Mouse (Mus musculus) erythroblast, embryonic 14.5 days (primary cell): ENCODE results near the gene Shisal2b.

Experiments used
- GATA1 ChIP-seq: IDR thresholded peaks from 2 replicates; pipeline ENCODE4 v1.6.1; 2012; ENCODE audit warnings: low read length, inconsistent platforms, mixed read lengths
- TAL1 ChIP-seq: IDR thresholded peaks from 3 replicates; pipeline ENCODE4 v1.6.1; 2012; ENCODE audit warnings: low read length, inconsistent platforms, mixed read lengths

- no peak for TF ChIP-seq TAL1
- no peak for TF ChIP-seq GATA1
Measured at GRCm38 (mm10) chr13:104886308-104887032, 22.8 kb upstream of the Shisal2b start.
